Mouse (Mus musculus) left cerebral cortex, adult 18-20 months (tissue): ENCODE measurements around the gene Myo16. TPM values are rescaled to one million over a fixed set of nuclear protein-coding genes. Genes with fewer than 3 reads are reported as not detected.

Experiments used
- DNase-seq, 2 experiments: peaks; one replicate each; pipeline ENCODE4 v3.0.0; 2021 to 2022; ENCODE audit warnings: low spot score in 2 of 2, mixed read lengths in 1 of 2
- total RNA-seq, 2 experiments: library from RNA; stranded (reverse); gene quantifications; 2 replicates each; pipeline ENCODE4 v1.2.3; 2021

Gene Myo16
- total RNA-seq, 2 experiments from 2014 or later, result 29.1 to 32.4 TPM

DNA sequence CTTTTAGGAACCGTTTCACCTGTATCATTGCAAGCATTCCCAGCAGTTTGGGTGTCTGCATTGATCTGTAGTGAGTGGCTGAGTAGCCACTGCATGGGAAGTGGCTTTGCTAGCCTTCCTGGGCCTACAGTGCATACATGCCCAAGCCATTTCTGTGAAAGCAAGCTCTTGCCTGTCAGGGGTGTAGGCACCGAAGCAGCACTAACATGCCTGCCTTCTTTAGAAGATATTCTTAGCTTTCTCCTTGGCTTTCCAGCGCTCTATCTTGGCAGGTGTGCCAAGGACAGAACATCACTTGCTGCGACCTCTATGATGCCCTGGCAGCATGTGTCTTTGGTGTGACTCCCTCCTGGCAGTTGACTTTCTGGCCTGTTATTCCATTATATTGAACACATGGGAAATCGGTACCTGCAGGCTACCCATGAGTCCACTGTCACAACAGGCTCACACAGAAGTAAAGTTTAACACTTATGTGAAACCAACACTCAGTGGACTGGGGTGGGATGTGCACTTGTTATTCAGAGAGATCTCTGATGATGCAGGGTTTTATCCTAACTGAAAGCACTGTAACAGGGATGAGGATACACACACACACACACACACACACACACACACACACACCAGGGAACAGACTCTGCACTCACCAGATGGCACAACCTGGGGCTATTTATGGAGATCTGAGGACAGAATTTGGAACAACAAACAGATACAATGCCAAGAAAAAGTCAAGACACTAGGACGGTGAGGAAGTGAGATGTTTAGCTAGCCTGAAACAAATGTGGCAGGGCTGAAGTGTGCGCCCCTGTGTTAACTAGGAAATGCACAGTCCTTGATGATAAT is 21.4 kb downstream of the Myo16 start:
- DNase-seq, result no peak

DNA sequence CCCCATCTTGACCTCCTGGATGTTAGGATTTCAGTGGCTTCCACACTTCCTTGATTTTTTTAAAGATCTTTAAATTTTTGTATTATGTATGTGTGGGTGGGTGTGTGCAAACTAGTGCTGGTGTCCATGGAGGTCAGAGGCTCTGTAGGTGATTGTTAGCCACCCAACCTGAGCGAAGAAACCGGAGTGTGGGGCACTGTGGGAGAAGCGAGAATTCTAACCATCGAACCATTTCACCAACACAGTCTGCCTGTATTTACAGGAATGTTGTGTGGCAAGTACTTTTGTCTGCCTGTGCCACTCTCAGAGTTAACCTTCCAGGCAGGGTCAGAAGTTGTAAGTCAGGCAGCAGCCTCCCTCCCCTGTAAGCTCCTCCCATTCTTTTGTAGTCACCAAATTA is 22.3 kb downstream of the Myo16 start:
- no peak for DNase-seq

DNA sequence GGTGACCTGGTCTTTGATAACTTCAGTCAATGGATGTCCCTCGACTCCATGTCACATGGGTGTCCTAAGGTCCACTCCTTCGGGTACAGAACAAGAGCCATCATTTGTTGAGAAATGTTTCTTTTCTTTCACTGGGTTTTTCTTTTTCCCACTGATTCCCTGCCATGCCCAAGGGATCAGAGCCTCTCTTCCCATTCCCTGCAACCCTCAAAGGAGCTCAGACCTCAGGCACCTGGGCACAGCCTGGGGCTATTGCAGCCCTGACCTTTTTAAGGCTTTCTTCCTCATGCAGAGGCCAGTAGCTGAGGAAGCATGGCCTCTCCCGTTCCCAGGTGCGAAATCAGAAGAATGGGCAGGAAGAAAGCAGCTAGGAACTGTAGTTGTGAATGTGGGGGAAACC is 23.4 kb downstream of the Myo16 start:
- no peak for DNase-seq

DNA sequence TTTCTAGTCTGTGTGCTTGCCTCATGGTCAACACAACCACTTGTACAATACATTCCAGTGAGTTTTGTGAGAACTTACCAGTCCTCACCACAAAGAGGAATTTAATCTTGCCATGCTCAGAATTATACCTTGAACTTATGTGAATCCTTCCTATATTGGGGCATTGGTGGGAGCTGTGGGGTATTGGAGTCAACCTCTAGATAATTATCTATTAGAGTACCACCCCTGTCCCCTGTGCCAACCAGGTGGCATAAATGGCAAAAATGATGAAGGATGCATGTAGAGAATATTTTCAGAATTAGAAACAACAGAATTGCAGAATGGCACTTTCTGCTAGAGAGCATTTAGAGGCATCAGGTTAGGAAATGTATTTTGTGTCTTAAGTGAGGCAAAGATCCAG is 25.3 kb downstream of the Myo16 start:
- DNase-seq, result no peak

DNA sequence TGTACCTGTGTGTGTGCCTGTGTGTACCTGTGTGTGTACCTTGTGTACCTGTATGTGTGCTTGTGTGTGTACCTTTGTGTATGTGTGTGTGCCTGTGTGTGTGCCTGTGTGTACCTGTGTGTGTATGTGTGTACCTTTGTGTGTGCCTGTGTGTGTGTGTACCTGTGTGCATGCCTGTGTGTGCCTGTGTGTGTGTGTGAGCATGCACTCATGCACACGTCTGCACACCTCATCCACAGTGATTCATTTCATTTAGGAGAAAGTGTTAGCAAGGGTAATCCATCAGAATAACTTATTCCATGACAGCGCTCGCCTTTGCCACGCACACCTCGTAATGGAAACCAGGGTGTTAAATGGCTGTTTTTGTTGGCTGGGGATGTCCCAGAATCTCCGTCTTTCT is 36.9 kb downstream of the Myo16 start:
- no peak for DNase-seq

DNA sequence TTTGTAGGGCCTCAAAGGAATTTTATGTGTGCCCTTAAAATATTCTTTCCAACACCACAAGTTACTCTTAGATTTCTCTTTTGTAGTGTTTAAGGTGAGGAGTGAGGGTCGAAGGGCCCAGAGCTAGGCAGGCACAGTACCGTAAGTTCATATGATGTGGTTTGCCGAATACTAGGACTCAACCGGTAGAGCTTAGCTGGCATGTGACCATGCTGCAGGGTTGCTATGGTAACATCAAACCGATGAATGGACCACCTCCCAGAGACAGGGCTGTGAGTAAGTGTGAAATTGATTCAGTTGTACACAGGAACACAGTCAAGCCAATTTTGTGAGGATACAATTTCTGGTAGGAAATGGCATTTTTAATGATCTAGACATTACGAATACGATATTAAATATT is 44.5 kb downstream of the Myo16 start:
- no peak for DNase-seq

DNA sequence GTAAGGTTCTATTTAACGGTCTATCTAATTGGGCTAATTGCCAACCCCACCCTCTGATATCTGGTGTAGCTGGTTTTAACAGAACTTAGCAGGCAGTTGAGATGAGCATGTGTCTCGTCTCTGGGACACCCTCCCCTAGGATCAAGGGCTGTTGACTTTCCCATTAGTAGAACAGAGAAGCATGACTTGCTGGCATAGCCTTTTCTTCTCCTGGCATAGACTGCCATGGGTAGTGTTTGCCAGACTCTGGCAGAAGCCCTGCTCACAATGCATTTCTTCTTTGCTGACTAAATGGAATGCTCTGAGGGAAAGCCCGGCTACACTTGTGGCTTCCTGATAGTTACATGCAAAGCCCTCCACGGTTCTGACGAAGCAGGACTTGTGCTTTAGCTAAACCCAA is 45.6 kb downstream of the Myo16 start:
- DNase-seq, result no peak

DNA sequence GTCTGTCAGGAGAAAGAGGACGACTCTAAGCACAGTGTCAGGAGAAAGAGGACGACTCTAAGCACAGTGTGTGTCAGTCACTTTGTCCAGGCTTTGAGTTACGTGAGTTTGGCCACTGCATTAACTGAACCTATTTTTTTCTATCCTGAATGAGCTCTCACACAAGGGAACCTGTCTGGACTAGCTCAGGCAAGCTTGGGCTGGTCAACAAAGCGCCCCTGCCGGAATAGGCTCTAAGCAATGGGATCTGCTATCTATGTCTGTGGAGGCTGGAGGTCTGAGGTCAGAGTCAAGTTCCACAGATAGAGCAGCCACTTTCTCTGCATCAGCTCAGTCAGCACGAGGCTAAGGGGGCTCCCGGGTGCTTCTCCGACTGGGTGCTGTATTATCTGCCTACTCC is 46.3 kb downstream of the Myo16 start:
- DNase-seq, result no peak

DNA sequence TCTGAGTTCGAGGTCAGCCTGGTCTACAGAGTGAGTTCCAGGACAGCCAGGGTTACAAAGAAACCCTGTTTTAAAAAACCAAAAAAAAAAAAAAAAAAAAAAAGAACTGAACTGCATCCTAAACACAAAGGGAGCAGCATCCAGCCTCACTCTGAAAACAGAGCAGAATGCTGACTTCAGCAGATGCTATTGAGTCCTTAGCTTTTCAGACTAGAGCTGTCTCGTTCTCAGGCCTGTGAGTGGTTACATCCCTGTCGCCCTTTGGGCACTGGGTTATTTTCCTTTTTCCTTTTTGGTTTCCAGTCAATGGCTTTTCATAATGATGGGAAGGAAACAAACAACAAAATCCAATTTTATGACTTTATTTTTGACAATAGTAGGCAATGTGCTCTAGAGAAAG is 61.3 kb downstream of the Myo16 start:
- no peak for DNase-seq

DNA sequence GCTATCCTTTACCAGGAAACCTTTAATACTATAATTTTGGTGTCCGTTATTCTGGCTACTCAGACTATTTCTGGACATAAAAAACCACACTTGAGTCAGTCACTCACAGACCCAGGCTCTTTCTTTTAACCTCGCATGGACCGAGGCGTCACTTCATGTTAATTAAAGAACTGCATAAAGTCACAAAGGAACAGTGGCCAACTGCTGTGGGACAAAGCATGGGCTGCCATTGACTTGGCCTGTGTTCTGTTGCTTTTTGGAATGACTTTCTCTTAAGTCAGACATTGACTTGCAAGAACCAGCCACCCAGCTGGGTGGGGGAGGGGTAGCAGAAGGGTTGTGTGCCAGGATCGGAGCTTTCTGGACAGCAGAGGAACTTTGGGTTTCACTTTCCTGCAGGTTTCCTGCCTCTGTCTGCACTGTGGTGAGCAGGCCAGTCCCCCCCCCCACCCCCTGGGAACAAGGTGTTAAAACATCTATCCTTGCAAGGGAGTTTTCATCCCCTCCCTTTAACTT is 66.1 kb downstream of the Myo16 start:
- no peak for DNase-seq

DNA sequence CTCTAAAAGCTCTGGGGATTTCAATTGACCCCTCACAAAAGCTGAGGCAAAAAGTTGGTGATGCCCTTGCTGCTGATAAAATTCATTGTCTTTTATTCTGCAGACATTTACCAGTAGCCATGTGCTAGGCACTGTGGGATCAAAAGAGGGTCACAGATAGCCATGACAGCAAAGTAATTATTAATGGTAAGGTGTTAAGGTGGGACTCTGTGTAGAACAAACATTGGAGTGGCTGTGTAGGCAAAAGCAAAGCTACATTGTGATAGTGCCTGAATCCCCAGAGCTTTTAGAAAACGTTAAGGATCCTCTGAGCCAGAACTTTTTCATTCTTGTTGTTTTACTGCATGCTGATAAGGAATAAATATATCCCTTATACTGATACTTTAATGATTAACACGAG is 69.1 kb downstream of the Myo16 start:
- DNase-seq, result no peak

DNA sequence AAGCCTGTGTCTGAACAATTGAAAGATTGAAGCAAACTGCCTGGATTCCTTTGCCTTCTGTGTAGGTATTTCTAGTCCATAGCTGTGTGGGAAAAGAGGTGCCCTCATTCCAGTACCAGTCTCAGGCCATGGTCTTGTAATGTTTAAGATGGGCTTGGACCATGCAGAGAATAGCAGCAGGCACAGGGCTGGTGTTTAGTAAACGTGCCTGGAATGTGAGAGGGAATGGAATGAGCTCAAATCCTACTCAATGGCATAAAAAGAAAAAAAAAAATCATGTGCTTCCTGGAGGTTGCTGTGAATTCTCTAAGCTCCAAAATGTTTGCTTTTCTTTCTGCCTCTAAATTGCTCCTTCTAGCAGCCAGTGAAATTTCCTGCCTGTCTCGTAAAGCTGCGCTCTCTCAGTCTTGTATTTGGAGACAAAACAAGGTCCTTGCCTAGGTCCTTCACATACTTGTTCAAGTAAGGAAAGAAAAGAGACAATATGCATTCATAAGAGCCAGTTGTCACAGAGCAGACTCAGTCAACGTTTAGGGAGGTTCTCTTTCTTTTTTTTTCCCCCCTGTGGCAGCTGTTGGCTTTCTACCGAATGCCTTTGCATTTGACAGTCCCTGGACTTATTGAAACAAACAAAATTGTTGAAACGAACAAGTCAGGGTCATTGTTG is 70.0 kb downstream of the Myo16 start:
- no peak for DNase-seq

DNA sequence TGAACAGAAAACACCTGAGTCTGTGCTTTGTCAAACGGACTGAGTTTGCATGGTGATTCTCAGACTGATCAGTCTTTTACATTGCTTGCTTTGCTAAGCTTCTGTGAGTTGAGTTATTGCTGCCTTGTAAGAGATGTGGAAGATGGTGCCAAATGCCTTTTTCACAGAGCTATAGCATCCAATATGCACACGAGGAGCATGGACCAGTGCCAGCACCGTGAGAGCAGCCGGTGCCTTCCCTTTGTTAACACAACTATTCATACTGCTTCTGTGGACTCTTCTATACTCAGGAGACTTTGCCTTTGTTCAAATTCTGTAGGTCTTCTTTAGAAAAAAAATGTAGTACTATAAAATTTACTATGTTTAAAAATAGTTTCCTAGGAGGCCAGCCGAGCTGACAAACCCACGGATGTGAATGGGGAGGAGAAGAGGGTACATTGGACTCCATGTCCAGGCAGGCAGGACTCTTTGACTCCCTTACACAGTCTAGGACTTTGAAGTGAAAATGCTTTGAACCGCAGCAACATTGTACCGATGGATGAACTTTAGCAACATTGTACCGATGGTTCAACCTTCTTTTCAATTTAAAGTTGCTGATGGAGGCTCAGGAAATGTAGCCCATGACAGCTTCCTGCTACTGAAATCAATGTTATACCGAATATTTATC is 70.7 kb downstream of the Myo16 start:
- DNase-seq, result no peak

DNA sequence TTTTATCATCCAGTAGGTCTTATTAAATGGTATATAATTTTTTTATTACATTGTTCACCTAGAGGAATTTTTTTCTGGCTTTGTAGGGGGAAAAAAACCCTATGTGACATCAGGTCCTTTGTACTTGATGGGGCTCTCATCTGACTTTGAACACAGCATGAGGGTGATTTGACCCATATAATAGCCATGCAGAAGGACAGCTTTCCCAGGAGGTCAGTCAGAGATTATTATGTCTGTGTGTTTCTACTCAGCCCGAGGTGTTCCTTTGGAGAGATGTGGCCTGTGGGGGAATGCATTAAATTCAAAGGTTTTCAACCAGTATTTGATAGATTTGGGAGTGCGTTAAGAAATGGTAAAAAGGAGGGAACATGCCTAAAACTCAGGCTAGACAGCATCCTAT is 71.3 kb downstream of the Myo16 start:
- no peak for DNase-seq

DNA sequence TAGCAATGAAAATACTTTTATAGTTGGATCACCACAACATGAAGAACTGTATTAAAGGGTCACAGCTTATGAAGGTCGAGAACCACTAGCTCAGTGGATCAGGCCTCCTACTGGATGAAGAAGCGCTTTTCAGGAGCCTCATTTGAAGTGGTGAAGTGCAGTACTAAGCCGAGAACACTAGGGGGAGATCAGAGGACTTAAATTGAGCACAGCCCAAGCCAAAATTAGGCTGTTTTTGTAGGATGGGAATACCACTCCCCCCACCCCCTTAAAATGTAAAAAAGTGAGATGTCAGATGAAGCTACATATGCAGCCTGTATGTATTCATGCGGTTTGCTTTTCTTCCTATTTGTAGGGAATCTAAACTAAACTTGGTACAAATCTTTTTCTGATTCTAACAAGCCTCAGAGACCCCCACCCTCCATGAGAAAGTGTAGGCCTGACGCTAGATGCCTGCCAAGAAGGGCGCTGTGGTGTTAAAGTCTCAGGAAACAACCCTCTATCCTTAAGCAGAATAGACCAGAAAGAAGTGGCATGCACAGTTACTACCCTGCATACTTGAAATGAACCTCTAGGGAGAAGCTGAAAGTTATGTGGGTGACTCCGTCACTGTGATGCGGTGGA is 77.1 kb downstream of the Myo16 start:
- DNase-seq, result peak; percentile 50 to 53

DNA sequence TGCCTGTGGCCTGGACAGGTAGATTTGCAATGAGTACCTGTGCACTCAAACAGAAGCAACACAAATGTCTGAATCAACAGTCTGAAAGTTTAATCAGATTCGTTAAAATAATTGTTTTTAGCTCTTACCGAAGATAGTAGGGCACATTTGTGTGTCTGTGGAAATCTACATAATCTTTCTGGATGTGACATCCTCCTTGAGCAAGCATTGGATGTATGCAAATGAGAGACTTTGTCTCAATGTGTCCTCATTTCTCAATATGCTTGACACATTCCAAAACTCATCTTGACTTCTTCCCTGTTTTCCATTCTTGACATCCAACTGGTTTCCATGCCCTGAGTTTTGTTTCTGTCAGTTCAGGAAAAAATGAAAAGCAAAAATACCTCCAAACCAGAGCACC is 80.8 kb downstream of the Myo16 start:
- DNase-seq, result no peak

DNA sequence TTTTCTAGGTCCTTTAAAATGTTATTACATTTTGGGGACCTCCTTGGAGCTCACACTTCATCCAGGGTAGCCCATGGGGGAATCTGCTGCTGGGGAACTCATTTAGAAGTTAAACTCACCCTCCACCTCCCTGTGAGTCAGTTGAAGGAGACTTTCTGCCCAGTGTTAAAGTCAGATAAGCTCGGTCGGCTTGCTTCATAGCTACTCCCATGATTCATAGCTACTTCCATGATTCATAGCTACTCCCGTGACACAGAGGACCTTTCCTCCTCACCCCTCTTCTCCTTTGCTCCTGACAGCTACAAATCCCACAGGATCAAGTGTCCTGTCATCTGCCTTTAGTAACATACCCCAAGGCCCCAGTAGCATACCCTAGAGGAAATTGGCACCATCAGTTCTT is 89.6 kb downstream of the Myo16 start:
- no peak for DNase-seq

DNA sequence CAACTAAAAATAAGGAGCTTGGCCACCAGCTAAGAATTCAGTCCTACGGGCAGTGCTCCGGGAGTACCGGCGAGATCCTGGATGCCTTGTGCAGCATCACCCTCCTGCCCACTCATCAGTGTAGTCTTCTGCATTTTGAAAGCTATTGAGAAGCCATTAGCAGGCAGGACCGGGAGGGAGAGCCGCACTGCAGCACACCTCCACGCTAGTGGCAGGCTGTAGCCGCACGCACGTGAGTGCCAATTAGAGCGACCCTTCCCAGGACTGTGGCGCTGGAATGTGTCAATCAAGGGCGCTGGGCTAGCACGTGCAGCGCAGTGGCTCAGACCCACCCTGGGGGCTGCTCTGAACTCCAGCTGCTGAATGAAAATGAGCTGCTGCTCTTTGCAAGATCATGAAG is 95.4 kb downstream of the Myo16 start:
- peak in 1 of 2 experiments; percentile 24 for DNase-seq

DNA sequence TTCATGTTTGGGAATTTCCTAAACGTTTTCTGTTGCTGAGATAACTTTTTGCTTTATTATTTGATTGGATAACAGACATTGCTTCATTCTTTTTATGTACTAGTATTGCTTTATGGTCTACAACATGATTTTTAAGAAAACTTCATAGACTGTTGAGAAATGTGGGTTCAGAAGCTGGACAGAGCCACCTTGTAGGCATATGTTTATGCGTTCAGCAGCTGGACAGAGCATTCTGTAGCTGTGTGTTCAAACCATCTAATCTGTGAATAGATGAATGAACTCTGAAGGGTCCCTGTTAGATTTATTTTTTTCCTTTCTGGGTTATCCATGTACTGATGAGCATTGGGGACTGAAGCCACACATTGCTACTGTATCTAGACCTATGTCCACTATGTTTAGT is 102.0 kb downstream of the Myo16 start:
- no peak for DNase-seq

DNA sequence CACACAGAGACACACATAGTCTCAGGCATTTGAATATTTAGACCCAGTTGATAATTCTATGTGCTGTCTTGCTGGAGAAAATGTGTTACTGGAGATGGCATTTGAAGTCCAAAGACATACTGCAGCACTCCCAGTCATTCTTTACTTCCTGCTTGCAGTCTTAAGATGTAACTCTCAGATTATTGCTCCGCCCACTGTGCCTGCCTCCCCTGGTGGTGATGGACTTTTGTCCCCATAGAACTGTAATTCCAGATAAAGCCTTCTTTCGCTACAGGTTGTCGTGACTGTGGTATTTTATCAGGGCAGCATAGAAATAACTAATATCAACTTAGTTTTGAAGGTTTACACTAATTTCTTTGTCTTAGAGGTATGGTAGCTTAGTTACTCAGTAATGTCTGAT is 102.9 kb downstream of the Myo16 start:
- no peak for DNase-seq

DNA sequence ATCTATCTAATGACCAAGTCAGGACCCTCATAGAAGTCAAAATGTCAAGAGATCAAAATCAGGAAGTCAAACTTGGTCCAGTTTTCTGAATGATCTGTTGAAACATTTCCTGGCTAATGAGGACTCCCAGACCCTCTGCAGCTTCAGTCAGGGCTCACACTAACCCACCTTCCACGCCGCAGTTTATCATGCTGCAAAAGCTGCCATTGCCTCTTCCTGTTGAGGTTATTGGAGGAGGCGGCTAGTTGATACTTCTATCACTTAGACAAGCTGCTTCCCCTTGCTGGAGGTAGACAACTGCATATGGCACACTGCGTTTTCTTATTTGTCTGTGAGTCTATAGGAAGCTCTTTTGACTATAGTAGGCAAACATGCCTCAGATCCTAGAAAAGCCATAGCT is 116.4 kb downstream of the Myo16 start:
- DNase-seq, result no peak

DNA sequence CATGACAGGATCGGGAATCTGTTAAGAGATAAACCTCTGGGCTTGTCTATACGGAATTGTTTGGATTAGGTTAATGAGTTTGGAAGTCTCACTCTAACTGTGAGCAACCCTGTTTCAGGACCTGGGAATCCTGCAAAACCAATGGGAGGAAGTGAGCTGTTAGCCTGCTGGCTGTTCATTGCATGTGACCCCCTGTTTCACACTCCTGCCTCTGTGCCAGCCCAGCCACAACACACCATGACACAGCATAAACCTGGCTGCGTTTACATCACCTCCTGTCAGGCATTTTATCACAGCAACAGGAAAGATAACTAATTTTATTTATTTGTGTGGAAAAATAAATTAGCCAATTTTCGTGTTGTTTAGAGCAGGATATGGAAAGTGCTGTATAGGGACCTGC is 138.9 kb downstream of the Myo16 start:
- no peak for DNase-seq
